Mouse (Mus musculus) frontal cortex, adult 2 months (tissue): Measurements from ENCODE around the gene Wdr38. TPM values are rescaled to one million over a fixed set of nuclear protein-coding genes. Genes with fewer than 3 reads are reported as not detected.
A peak's percentile ranks its signal among the peaks of the same experiment; 100 is the strongest.

Experiments
- DNase-seq, 2 experiments: peaks; one replicate each; pipeline ENCODE4 v3.0.0; 2022; ENCODE audit warnings: low spot score in 1 of 2; ENCODE audit errors: extremely low spot score in 1 of 2
- polyA plus RNA-seq: library from polyadenylated mRNA; depleted of rRNA; stranded (reverse); fragments of >200 nt; gene quantifications from 2 replicates; pipeline ENCODE4 v1.2.3, GENCODE M21; 2012; rRNA removed

The Wdr38 gene
- polyA plus RNA-seq, result 1.00 and 1.3 TPM in 2 replicates

- DNase-seq, result peak; percentile 86 to 95
These were observed at the start of gene Wdr38 for GRCm38 (mm10) chr2:38997386-38998374. Gene Wdr38 (plus strand): TSS chr2:38997476.

- DNase-seq, result no peak
These were observed 49.7 kb upstream of the Wdr38 start for GRCm38 (mm10) chr2:38947566-38947965.

GRCm38 (mm10) chr2:38950281-38950719 lies 47.0 kb upstream of the Wdr38 start:
- DNase-seq, result peak; percentile 73 to 85

GRCm38 (mm10) chr2:38953152-38953883 lies 44.0 kb upstream of the Wdr38 start:
- DNase-seq, result peak; percentile 30 to 64

GRCm38 (mm10) chr2:38956062-38956461 lies 41.2 kb upstream of the Wdr38 start:
- DNase-seq, result no peak

GRCm38 (mm10) chr2:38957671-38958223 lies 39.5 kb upstream of the Wdr38 start:
- DNase-seq, result no peak

GRCm38 (mm10) chr2:38964198-38964597 lies 33.1 kb upstream of the Wdr38 start:
- no peak for DNase-seq

GRCm38 (mm10) chr2:38969650-38970049 lies 27.6 kb upstream of the Wdr38 start:
- no peak for DNase-seq

- DNase-seq, result no peak
These were observed 27.2 kb upstream of the Wdr38 start for GRCm38 (mm10) chr2:38970057-38970456.

- no peak for DNase-seq
These were observed 24.1 kb upstream of the Wdr38 start for GRCm38 (mm10) chr2:38973223-38973622.

- DNase-seq, result peak in 1 of 2 experiments; percentile 29
These were observed 23.6 kb upstream of the Wdr38 start for GRCm38 (mm10) chr2:38973701-38974100.

GRCm38 (mm10) chr2:38974171-38974570 lies 23.1 kb upstream of the Wdr38 start:
- DNase-seq, result no peak

- DNase-seq, result no peak
These were observed 22.1 kb upstream of the Wdr38 start for GRCm38 (mm10) chr2:38975181-38975580.

GRCm38 (mm10) chr2:38975941-38976805 lies 21.1 kb upstream of the Wdr38 start:
- DNase-seq, result no peak

GRCm38 (mm10) chr2:38977837-38978236 lies 19.4 kb upstream of the Wdr38 start:
- DNase-seq, result no peak

- DNase-seq, result no peak
These were observed 13.8 kb upstream of the Wdr38 start for GRCm38 (mm10) chr2:38983456-38983855.

GRCm38 (mm10) chr2:38986580-38986979 lies 10.7 kb upstream of the Wdr38 start:
- DNase-seq, result no peak

GRCm38 (mm10) chr2:38987371-38987770 lies 9.9 kb upstream of the Wdr38 start:
- no peak for DNase-seq

- no peak for DNase-seq
These were observed 9.3 kb upstream of the Wdr38 start for GRCm38 (mm10) chr2:38987803-38988510.
